Mouse (Mus musculus) heart, adult 10 weeks (tissue): ENCODE results near the gene Colca2. TPM values are rescaled to one million over a fixed set of nuclear protein-coding genes. Genes with fewer than 3 reads are reported as not detected.

ENCODE experiments used
- polyA plus RNA-seq: library from polyadenylated mRNA; stranded (reverse); fragments of 350-450 nt; fragmentation: Illumina TruSeq; extraction: RNeasy Lipid Tissue Mini Kit (QIAGEN cat#74804); gene quantifications from one replicate; pipeline ENCODE4 v1.2.3, GENCODE M21; 2014; ENCODE audit warnings: low read depth, low replicate concordance

Colca2 gene
- polyA plus RNA-seq, result 2.1 TPM

DNA sequence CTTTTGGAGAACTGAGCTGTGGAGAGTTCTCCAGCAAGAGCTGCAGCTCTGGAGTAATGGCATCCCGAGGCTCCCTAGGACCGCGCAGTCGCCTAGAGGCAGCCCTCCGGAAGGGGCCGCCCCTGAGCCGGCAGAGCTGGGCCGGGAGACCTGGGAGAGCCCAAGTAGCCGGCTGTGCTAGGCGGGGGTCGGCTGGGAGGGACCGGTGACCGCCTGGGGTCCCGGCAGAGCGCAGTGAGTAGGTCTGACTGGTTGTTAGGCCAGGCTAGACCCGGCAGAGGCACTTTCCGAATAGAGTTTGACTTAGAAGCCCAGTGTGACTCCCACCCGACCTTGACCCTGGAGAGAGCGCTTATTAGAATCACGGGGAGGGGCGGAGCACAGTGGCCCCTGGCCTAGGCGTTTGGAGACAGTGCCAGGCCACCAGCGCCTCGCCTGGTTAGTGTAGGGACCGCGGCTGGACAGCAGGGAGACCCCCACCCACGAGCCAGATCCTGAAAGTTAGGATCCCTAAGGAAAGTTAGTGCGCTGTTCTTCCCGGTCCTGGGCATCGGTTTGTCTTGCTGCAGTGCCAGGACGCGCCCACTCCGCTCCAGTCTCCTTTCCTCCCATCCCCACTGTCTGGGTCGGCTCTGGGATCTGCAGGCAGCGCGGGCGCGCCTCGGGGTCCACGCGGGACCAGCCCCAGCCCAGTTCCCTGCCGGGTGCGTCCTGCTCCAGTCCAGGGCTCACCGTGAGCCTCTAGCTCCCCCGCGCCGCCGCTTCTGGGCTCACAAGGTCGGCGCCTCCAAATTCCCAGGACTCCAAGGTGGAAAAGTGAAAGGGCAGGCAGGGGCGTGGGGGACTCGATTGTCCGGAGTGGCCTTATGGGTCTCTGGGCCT is at the start of gene Colca2:
Colca2 (minus strand) TSS at position 70 of the 882 bp plus-strand sequence.

Other genes with a start within 250 kb of the Colca2 start
- gene Btg4, start 217.7 kb downstream of the Colca2 start, polyA plus RNA-seq, result not detected
- 4.8 TPM for gene Layn, start 201.5 kb downstream of the Colca2 start, polyA plus RNA-seq
- not detected for gene 4833427G06Rik, start 176.5 kb downstream of the Colca2 start, polyA plus RNA-seq
- not detected for gene Gm32742, start 113.1 kb downstream of the Colca2 start, polyA plus RNA-seq
- gene Pou2af1, start 64.9 kb downstream of the Colca2 start, polyA plus RNA-seq, result 0.39 TPM
- not detected for gene 1810046K07Rik, start 50.3 kb upstream of the Colca2 start, polyA plus RNA-seq